Mouse (Mus musculus): ENCODE results near the gene Bbs4.
A peak's percentile ranks its signal among the peaks of the same experiment; 100 is the strongest.
"Not testable (repeated sequence)": the region's sequence is repeated elsewhere in the genome, so short reads cannot be mapped to it uniquely, and the experiment has no call there.

The Bbs4 gene

GRCm38 (mm10) chr9:59353253-59353639 lies at the start of gene Bbs4:
Bbs4 (minus strand) TSS chr9:59353508.
- DNase-seq (ENCODE audit: low spot score in 2 of 2) = peak; percentile 63 to 86

DNA sequence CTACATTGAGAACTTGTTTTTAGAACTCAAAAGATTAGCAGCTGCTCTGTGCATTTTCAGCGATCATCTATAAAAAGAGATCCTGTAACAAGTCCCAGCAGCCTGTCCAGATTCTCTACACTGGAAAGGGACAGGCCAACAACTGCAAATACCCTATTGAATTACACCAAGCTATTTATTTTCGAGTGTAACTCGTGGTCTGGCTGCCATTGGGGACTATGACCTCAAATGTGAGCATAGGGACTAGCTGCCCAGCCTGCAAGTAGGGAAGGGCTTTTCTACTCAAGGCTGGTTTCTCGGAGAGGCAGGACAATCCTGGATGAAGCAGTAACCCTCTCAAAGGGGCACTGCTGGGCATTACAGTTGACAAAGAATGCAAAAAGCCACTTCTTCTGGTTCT lies 35.8 kb upstream of the Bbs4 start:
- DNase-seq (ENCODE audit: low spot score in 2 of 2) = no peak

GRCm38 (mm10) chr9:59388311-59388710 lies 35.0 kb upstream of the Bbs4 start:
- no peak for DNase-seq (ENCODE audit: low spot score in 2 of 2)

GRCm38 (mm10) chr9:59387461-59387860 lies 34.2 kb upstream of the Bbs4 start:
- no peak for DNase-seq (ENCODE audit: low spot score in 2 of 2)

DNA sequence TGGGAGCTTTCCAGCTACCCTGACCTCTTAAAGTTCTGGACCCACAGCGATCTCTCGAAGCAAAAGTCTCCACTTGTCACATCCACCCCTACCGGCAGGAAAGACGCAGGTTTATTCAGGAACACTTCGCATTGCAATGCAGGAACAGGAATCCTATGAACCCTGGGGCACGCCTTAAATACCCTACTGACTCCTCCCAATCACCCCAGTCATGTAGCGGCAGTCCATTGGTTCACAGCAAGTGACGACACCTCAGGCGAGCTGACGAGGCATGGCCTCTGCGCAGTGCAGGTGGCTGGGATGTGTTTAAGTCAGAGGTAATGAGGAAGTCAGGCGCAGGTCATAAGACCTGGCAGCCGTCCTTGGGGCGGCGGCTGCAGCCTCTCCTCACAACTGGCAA lies 22.3 kb upstream of the Bbs4 start:
- no peak for DNase-seq (ENCODE audit: low spot score in 2 of 2)

DNA sequence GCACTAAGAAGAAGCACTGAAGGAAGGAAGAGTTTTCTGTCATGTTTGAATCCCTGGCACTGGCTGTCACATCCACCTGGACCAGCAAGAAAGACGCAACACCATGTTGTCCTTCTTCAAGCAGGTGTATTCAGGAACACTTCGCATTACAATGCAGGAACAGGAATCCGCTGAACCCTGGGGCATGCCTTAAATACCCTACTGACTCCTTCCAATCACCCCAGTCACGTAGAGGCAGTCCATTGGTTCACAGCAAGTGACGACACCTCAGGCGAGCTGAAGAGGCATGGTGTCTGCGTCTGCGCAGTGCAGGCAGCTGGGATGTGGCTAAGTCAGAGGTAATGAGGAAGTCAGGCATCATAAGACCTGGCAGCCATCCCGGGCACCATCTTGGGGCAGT lies 16.3 kb upstream of the Bbs4 start:
- no peak for DNase-seq (ENCODE audit: low spot score in 2 of 2)

DNA sequence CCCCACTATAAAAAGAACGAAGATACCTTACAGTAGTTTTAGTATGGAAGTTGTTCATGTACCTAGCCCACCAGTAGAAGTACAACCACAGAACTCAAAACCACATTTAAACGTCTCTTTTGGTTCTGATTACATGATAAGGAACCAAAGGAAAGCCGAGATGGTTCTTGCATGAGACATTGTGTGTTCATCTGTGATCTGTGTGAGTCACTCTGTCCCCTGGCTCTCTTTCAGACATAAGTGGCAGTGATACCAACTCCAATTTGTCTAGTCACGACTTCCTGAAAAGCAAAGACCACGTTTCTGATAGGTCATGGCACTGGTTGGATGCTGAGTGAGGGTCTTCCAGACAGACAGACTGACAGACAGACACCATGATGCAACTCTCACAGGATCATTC lies 15.9 kb upstream of the Bbs4 start:
- no peak for DNase-seq (ENCODE audit: low spot score in 2 of 2)

GRCm38 (mm10) chr9:59360487-59360886 lies 7.2 kb upstream of the Bbs4 start:
- DNase-seq (ENCODE audit: low spot score in 2 of 2) = not testable (repeated sequence)

DNA sequence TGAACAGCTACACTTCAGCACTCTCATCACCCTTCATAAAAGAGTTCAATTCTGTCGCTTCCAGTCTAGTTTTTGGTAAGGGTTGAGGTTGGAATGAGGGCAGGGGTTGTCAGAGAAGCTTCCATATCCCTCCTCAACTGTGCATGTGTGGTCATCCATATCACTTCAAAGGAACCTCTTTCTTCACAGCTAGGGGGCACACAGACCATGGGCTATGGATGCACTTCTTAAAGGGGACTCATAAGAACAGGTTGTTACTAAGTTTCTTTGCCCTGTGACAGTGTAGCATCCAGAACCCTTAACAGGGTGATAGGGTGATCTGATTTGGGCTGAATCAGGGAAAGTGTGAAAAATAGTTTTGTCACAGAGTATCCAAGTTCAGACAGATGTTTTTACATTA lies 4.7 kb upstream of the Bbs4 start:
- not testable (repeated sequence) for DNase-seq (ENCODE audit: low spot score in 2 of 2)

- no peak for DNase-seq (ENCODE audit: low spot score in 2 of 2)
These were observed 589 bp downstream of the Bbs4 start for GRCm38 (mm10) chr9:59352586-59353252.

GRCm38 (mm10) chr9:59346176-59346575 lies 7.1 kb downstream of the Bbs4 start:
- no peak for DNase-seq (ENCODE audit: low spot score in 2 of 2)

GRCm38 (mm10) chr9:59340002-59340401 lies 13.3 kb downstream of the Bbs4 start:
- no peak for DNase-seq (ENCODE audit: low spot score in 2 of 2)

- DNase-seq (ENCODE audit: low spot score in 2 of 2) = no peak
These were observed 14.2 kb downstream of the Bbs4 start for GRCm38 (mm10) chr9:59339107-59339506.

DNA sequence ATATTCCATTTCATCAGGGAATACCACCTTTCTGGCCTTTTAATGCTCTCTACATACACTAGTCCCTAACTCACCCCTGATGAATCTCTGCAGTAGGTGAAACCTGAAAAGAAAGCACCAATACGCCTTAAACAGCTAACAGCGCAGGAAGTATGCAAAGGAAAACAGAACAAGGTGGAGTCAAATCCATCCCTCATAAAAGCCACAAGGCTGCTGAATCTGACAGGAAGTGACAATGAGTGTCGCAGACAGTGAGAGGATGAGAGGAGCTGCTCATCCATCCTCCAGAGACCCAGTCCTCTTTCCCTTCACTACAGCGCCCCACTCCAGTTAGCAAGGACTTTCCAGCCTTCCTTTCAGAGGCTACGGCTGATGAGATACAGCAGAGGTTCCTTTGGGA lies 14.9 kb downstream of the Bbs4 start:
- DNase-seq (ENCODE audit: low spot score in 2 of 2) = no peak

- DNase-seq (ENCODE audit: low spot score in 2 of 2) = no peak
These were observed 15.4 kb downstream of the Bbs4 start for GRCm38 (mm10) chr9:59337889-59338288.

DNA sequence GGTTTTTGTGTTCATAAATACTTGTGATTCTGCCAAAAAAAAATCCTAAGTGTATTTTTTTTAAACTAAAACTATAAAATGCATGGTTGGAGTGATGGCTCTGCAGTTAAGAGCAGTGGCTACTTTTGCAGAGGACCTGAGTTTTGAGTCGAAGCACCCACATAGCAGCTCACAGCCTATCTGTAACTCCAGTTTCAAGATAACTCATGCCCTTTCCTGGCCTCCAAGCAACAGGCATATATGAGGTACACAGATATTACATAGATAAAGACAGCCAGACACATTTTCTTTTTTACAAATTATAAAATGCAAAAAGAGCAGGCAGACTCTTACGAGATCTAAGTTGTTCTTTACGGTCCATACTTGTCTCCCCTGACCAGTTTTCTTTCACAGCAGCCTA lies 16.8 kb downstream of the Bbs4 start:
- DNase-seq (ENCODE audit: low spot score in 2 of 2) = no peak

GRCm38 (mm10) chr9:59330055-59330454 lies 23.3 kb downstream of the Bbs4 start:
- DNase-seq (ENCODE audit: low spot score in 2 of 2) = no peak

DNA sequence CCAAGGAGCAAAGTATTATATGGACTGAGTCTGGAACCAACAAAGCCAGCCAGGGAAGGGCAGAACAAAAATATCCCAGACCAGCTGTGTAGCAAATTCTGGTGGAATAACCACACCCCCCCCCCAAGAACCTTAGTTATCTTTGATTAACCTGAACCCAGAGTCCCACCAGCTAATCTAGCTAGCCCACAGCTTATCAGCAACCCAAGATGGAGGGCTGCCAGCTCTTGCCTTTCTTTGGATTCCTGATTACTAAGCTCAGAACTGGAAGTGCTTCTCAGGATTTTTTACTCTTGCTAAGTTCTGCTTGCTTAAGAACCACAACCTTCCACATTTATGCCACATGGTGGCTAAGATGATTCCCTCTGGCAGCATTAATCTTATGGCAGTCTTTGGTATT lies 29.0 kb downstream of the Bbs4 start:
- DNase-seq (ENCODE audit: low spot score in 2 of 2) = no peak

- no peak for DNase-seq (ENCODE audit: low spot score in 2 of 2)
These were observed 37.1 kb downstream of the Bbs4 start for GRCm38 (mm10) chr9:59316206-59316605.

DNA sequence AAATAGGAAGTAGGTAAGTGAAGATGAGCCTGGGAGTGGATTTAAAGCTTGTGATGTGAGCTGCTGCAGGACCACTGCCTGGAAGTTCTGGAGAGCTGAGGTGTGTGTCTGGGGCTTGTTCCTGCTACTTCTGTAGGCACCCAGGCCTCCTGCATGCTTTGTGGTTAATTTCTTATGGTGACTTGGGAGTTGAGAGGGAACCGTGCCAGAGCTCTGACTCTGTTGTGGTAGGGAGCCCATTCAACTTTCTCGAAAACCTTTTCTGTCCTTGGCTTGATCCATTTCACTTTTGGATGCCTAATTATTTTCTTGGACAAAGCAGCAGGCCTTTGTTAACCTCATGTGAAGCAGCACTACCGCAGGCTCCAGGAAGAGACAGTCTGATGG lies 42.0 kb downstream of the Bbs4 start:
- no peak for DNase-seq (ENCODE audit: low spot score in 2 of 2)

- no peak for DNase-seq (ENCODE audit: low spot score in 2 of 2)
These were observed 42.6 kb downstream of the Bbs4 start for GRCm38 (mm10) chr9:59310582-59311283.

GRCm38 (mm10) chr9:59307890-59308289 lies 45.4 kb downstream of the Bbs4 start:
- DNase-seq (ENCODE audit: low spot score in 2 of 2) = no peak

- no peak for DNase-seq (ENCODE audit: low spot score in 2 of 2)
These were observed 56.9 kb downstream of the Bbs4 start for GRCm38 (mm10) chr9:59296419-59296818.

DNA sequence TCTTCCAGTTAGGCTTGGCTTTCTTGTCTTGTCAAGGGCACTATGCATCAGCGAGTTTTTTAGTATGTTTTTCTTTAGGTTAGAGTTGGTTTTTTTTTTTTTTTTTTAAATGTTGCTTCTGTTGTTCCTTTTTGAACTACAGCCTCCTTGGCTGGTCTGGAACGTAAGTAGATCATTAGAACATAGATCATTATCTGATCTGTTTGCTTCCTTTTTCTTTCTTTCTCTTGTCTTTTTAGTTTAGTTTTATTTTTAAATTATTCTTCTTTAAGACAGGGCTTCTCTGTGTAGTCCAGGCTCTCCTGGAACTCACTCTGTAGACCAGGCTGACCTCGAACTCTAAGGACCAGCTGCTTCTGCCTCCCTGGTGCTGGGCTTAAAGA lies 60.8 kb downstream of the Bbs4 start:
- no peak for DNase-seq (ENCODE audit: low spot score in 2 of 2)

Data from frontal cortex, postnatal 10 days (tissue).